Mouse (Mus musculus) limb, embryonic 11.5 days (tissue): ENCODE results near the gene Rffl. TPM values are rescaled to one million over a fixed set of nuclear protein-coding genes. Genes with fewer than 3 reads are reported as not detected.

Experiments used
- ATAC-seq: fragments of 200-750 bp; cut with Nextera tagmentation; 2 replicates; pipeline ENCODE4 v1.8.0; 2017; ENCODE audit warnings: low read depth; ENCODE audit not compliant: insufficient number of reproducible peaks, low FRiP score, low TSS enrichment
- DNase-seq: peaks from one replicate; pipeline ENCODE4 v3.0.0-alpha.2; 2015; ENCODE audit warnings: low spot score
- H3K27ac ChIP-seq: fragments of 300-500 bp; sonication (generic); replicated peaks from 2 replicates; pipeline ENCODE4 v1.5.1; 2014; ENCODE audit warnings: low read depth, mild to moderate bottlenecking, low read length
- H3K27me3 ChIP-seq: fragments of 300-500 bp; sonication (generic); 2 replicates; pipeline ENCODE4 v1.6.1; 2014; ENCODE audit warnings: mild to moderate bottlenecking, low read length, mixed read lengths; ENCODE audit not compliant: control insufficient read depth, insufficient read depth
- H3K36me3 ChIP-seq: fragments of 300-500 bp; sonication (generic); 2 replicates; pipeline ENCODE4 v1.6.1; 2014; ENCODE audit warnings: mild to moderate bottlenecking, low read length, moderate library complexity, mixed read lengths; ENCODE audit not compliant: control insufficient read depth, insufficient read depth
- H3K4me1 ChIP-seq: fragments of 300-500 bp; sonication (generic); 2 replicates; pipeline ENCODE4 v1.6.1; 2014; ENCODE audit warnings: low read length, mixed read lengths; ENCODE audit not compliant: control insufficient read depth, insufficient read depth
- H3K4me2 ChIP-seq: fragments of 300-500 bp; sonication (generic); 2 replicates; pipeline ENCODE4 v1.6.1; 2014; ENCODE audit warnings: low read depth, mild to moderate bottlenecking, moderate library complexity; ENCODE audit not compliant: severe bottlenecking
- H3K4me3 ChIP-seq: fragments of 300-500 bp; sonication (generic); 2 replicates; pipeline ENCODE4 v1.5.1; 2014; ENCODE audit warnings: low read depth, low read length
- H3K9ac ChIP-seq: fragments of 300-500 bp; sonication (generic); 2 replicates; pipeline ENCODE4 v1.6.1; 2014; ENCODE audit warnings: mild to moderate bottlenecking, low read length
- H3K9me3 ChIP-seq: fragments of 300-500 bp; sonication (generic); 2 replicates; pipeline ENCODE4 v1.6.1; 2016; ENCODE audit warnings: low read length; ENCODE audit not compliant: control insufficient read depth
- WGBS: fragments of 180-500 bp; shearing (Covaris S2); extraction: QIAGEN DNeasy Blood & Tissue Kit; methylation state at CpG from one replicate; pipeline ENCODE4 v1.1.7; 2014; 5-methylcytosine and 5-hydroxymethylcytosine counted together
- polyA plus RNA-seq: library from polyadenylated mRNA; unstranded; fragments of >200 nt; fragmentation: Nextera tagmentation; extraction: Ambion mirVana; gene quantifications from 2 replicates; pipeline ENCODE4 v1.2.1, GENCODE M21; 2014

Rffl gene
- polyA plus RNA-seq, 1 experiment from 2014 or later: 11.4 TPM

DNA sequence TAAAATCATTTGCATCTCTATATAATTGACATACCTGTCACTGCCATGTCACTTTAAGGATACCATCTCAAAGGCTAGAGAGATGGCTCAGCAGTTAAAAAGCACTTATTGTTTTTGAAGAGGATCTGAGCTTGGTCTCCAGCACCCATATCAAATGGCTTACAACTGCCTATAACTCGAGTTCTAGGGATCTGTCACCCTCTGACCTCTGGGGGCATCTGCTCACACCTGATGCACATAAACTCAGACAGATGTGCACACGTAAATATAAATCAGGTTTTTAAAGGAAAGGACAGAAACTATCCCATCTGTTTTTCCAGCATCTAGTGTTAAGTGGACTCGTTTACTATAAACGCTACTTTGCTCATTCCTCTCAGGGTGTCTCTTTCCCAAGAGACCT lies 107.7 kb downstream of the Rffl start:
- DNase-seq (no peak), ATAC-seq (no peak)
- Histone ChIP-seq H3K4me3 (peak overlapping the region; percentile 96), H3K9ac (no peak overlapping the region; the same call in 1 of the 2 replicates), H3K4me2 (peak overlapping the region; percentile 89), H3K27ac (peak overlapping the region; percentile 79; the same call in 1 of the 2 replicates), H3K27me3 (no peaks in the 10 kb centered on the region), H3K9me3 (no peaks in the 10 kb centered on the region), H3K4me1 (peaks cover 14% of the 10 kb centered on the region), H3K36me3 (no peaks in the 10 kb centered on the region; the same call in 1 of the 2 replicates)
- 15% methylated on average over 4 of the region's 4 CpGs for WGBS

DNA sequence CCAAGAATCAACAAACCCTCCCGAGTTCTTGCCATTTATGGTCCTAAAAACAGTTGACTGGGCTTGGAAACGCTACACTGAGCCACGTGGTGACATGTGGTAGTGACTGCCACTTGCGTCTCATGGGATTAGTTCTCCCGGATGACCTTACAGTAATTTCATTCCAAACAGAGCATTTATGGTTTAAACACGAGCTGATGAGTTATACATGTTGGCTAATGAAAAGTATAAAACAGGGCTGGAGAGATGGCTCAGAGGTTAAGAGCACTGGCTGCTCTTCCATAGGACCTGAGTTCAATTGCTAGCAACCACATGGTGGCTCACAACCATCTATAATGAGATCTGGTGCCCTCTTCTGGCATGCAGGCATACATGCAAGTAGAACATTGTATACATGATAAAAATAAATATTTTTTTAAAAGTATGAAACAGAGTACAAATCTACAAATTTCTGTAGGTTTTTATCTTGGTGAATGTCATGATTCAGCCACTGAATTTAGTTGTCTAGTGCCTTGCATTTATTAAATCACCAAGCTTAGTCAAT lies 108.7 kb downstream of the Rffl start:
- H3K4me3 ChIP-seq: no peak overlapping the region
- ATAC-seq (no peak), DNase-seq (no peak)
- H3K4me2 ChIP-seq: no peak overlapping the region
- H3K36me3 ChIP-seq: no peaks in the 10 kb centered on the region; the same call in 1 of the 2 replicates
- no peak overlapping the region for H3K9ac ChIP-seq
- 82% methylated on average over 6 of the region's 6 CpGs for WGBS
- H3K9me3 ChIP-seq: no peaks in the 10 kb centered on the region
- no peaks in the 10 kb centered on the region for H3K27me3 ChIP-seq
- no peak overlapping the region for H3K27ac ChIP-seq
- peaks cover 14% of the 10 kb centered on the region for H3K4me1 ChIP-seq

GRCm38 (mm10) chr11:82755919-82756318 lies 115.1 kb downstream of the Rffl start:
- ATAC-seq (no peak), DNase-seq (no peak)
- H3K36me3 ChIP-seq: no peaks in the 10 kb centered on the region
- H3K27me3 ChIP-seq: no peaks in the 10 kb centered on the region
- no peak overlapping the region for H3K4me3 ChIP-seq
- no peak overlapping the region for H3K9ac ChIP-seq
- no peaks in the 10 kb centered on the region for H3K9me3 ChIP-seq
- no peak overlapping the region for H3K4me2 ChIP-seq
- H3K27ac ChIP-seq: no peak overlapping the region
- no peaks in the 10 kb centered on the region for H3K4me1 ChIP-seq
- 87% methylated on average over 1 of the region's 1 CpGs for WGBS

Other genes starting within 250 kb of the Rffl start
- gene Cct6b, start 106.9 kb downstream of the Rffl start, polyA plus RNA-seq: 0.20 and 0.21 TPM in 2 replicates
- gene Zfp830, start 106.9 kb downstream of the Rffl start, polyA plus RNA-seq: 41.4 and 44.0 TPM in 2 replicates
- gene Lig3, start 90.1 kb downstream of the Rffl start, polyA plus RNA-seq: 44.7 and 49.6 TPM in 2 replicates
- 12.8 and 13.1 TPM in 2 replicates for gene Rad51d, start 19.4 kb upstream of the Rffl start, polyA plus RNA-seq
- 0.15 and 0.20 TPM in 2 replicates for gene Fndc8, start 20.9 kb upstream of the Rffl start, polyA plus RNA-seq
- gene Nle1, start 37.2 kb upstream of the Rffl start, polyA plus RNA-seq: 31.2 and 38.6 TPM in 2 replicates
- gene Unc45b, start 39.3 kb upstream of the Rffl start, polyA plus RNA-seq: 2.2 and 2.5 TPM in 2 replicates
- gene Slfn5, start 80.1 kb upstream of the Rffl start, polyA plus RNA-seq: 0.07 and 0.55 TPM in 2 replicates
- gene Slfn9, start 120.6 kb upstream of the Rffl start, polyA plus RNA-seq: 11.8 and 14.3 TPM in 2 replicates
- 0.26 and 0.48 TPM in 2 replicates for gene Slfn8, start 149.6 kb upstream of the Rffl start, polyA plus RNA-seq
- gene Slfn2, start 193.9 kb upstream of the Rffl start, polyA plus RNA-seq: 0.85 and 1.1 TPM in 2 replicates
- not detected in 2 replicates for gene Slfn1, start 245.6 kb upstream of the Rffl start, polyA plus RNA-seq